In genomic region chr3:22850474-22850873, GRCm38 (mm10) we compare ENCODE assay signal across 26 mouse cellular contexts.
"Had no signal": no experiment of that assay in that cellular context is flagged by ENCODE, and none has a peak within 500 bp of the region (broad histone marks: within the 10 kb centered on the region; RNA-seq: fewer than 3 reads in every experiment).

No protein-coding gene starts in this region.

- H3K9me3 ChIP-seq: heart, embryonic 12.5 days; hindbrain, embryonic 10.5 days; hindbrain, embryonic 12.5 days; intestine, embryonic 15.5 days; limb, embryonic 10.5 days; limb, embryonic 12.5 days; liver, embryonic 13.5 days; liver, embryonic 15.5 days had no signal

- ATAC-seq: hindbrain, embryonic 16.5 days; inflammation-experienced regulatory T-cells, adult 6 months; intestine, embryonic 15.5 days; intestine, postnatal 0 days had no signal

- H3K4me2 ChIP-seq: heart, embryonic 12.5 days; hindbrain, embryonic 12.5 days; intestine, embryonic 15.5 days; limb, embryonic 12.5 days; liver, embryonic 11.5 days; liver, embryonic 13.5 days; liver, embryonic 15.5 days had no signal

- H3K4me3 ChIP-seq: heart, adult 2 months; heart, embryonic 12.5 days; hindbrain, embryonic 10.5 days; hindbrain, embryonic 12.5 days; intestine, embryonic 15.5 days; layer of hippocampus, adult 2 months; left cerebral cortex, adult 2 months; limb, embryonic 10.5 days; limb, embryonic 12.5 days; liver, embryonic 13.5 days; liver, embryonic 15.5 days had no signal

- H3K4me1 ChIP-seq: heart, embryonic 12.5 days; hindbrain, embryonic 10.5 days; hindbrain, embryonic 12.5 days; intestine, embryonic 15.5 days; limb, embryonic 10.5 days; limb, embryonic 12.5 days; liver, embryonic 13.5 days; liver, embryonic 15.5 days had no signal

- H3K27ac ChIP-seq: heart, adult 2 months; hindbrain, embryonic 10.5 days; hindbrain, embryonic 12.5 days; intestine, embryonic 15.5 days; layer of hippocampus, adult 2 months; left cerebral cortex, adult 2 months; limb, embryonic 10.5 days; limb, embryonic 12.5 days; liver, embryonic 13.5 days; liver, embryonic 15.5 days had no signal

- H3K36me3 ChIP-seq: heart, embryonic 12.5 days; hindbrain, embryonic 10.5 days; hindbrain, embryonic 12.5 days; intestine, embryonic 15.5 days; limb, embryonic 10.5 days; limb, embryonic 12.5 days; liver, embryonic 13.5 days; liver, embryonic 15.5 days had no signal

- H3K9ac ChIP-seq: heart, embryonic 12.5 days; hindbrain, embryonic 12.5 days; intestine, embryonic 15.5 days; limb, embryonic 12.5 days; liver, embryonic 13.5 days; liver, embryonic 15.5 days had no signal

- H3K27me3 ChIP-seq: heart, embryonic 12.5 days; hindbrain, embryonic 12.5 days; intestine, embryonic 15.5 days; limb, embryonic 12.5 days; liver, embryonic 13.5 days; liver, embryonic 15.5 days had no signal

- DNase-seq: gastrocnemius, postnatal 14 days; gastrocnemius, postnatal 36 days; heart, adult 11 months; heart, adult 2 months; heart, postnatal 10 days; heart, postnatal 4 days; kidney, adult 18-20 months; kidney, adult 8-10 months; kidney, postnatal 10 days; kidney, postnatal 25 days; kidney, postnatal 4 days; liver; liver, embryonic 13.5 days had no signal
